Mouse (Mus musculus) stomach, postnatal 0 days (tissue): ENCODE measurements around the gene Iqschfp.

Experiments used
- CTCF ChIP-seq: IDR thresholded peaks from 2 replicates; pipeline ENCODE4 v1.5.1; 2016; ENCODE audit warnings: antibody characterized with exemption, low read depth, mild to moderate bottlenecking, moderate library complexity
- EP300 ChIP-seq: optimal IDR thresholded peaks from 2 replicates; pipeline ENCODE3; 2016; ENCODE audit warnings: antibody characterized with exemption

- no peak for TF ChIP-seq CTCF
- TF ChIP-seq EP300 = no peak
Observed at GRCm38 (mm10) chr3:68353492-68353891, 461.5 kb downstream of the Iqschfp start.
